Mouse (Mus musculus): Measurements from ENCODE around the gene Higd1b.

DNA sequence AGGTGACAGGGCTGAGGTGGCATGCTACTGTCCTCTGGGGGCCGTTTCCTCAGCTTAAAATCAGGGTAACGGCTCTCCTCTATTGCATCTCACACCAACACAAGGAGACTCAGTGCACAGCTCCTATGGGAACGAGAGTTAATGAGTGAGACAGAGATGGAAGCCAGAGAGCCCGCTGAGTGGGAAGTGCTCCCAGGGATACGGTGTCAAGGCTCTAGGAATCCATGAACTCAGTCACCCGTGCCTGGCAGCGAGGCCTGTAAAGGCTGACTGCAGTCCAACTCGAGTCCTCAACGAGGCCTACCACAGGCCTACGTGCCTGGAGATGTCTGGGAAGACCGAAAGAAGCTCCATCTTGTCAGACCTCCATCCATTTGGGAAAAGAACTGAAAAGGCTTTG, 23.3 kb downstream of the Higd1b start:
- no peak for TF ChIP-seq CTCF (IDR thresholded peaks at IDR 0.05; ENCODE audit: low read depth, low read length)
- no peak for TF ChIP-seq POLR2A (IDR thresholded peaks at IDR 0.05; ENCODE audit: extremely low read depth, insufficient read depth, low read length)

Data from liver, adult 2 months (tissue).